Mouse (Mus musculus) adrenal gland, postnatal 0 days (tissue): ENCODE data around the gene Cd84. TPM values are rescaled to one million over a fixed set of nuclear protein-coding genes. Genes with fewer than 3 reads are reported as not detected.

Source experiments
- polyA plus RNA-seq: library from polyadenylated mRNA; unstranded; fragments of >200 nt; fragmentation: Nextera tagmentation; extraction: Ambion mirVana; gene quantifications from 2 replicates; pipeline ENCODE4 v1.2.1, GENCODE M21; 2015

The Cd84 gene
- 6.8 and 8.3 TPM in 2 replicates for polyA plus RNA-seq

GRCm38 (mm10) chr1:171839488-171839887 lies at the start of gene Cd84:
Gene Cd84, plus strand, starts transcription at chr1:171839697.

GRCm38 (mm10) chr1:171895364-171895763 lies 55.9 kb downstream of the Cd84 start, which contains the start of gene Gm10521:
Gene Gm10521, plus strand, starts transcription at chr1:171895664.

GRCm38 (mm10) chr1:171917305-171918039 lies 78.0 kb downstream of the Cd84 start, which contains the start of gene Slamf6:
Gene Slamf6, plus strand, starts transcription at chr1:171917515.

Other genes with a start within 250 kb of the Cd84 start
- gene Ly9, start 232.3 kb upstream of the Cd84 start, polyA plus RNA-seq: 0.41 and 0.77 TPM in 2 replicates
- 0.55 and 0.99 TPM in 2 replicates for gene Slamf7, start 186.7 kb upstream of the Cd84 start, polyA plus RNA-seq
- gene Cd48, start 157.7 kb upstream of the Cd84 start, polyA plus RNA-seq: 12.1 and 20.0 TPM in 2 replicates
- gene Slamf1, start 72.6 kb upstream of the Cd84 start, polyA plus RNA-seq: 0.16 and 0.21 TPM in 2 replicates
- gene Gm10521, start 56.0 kb downstream of the Cd84 start, polyA plus RNA-seq: 0.08 TPM in 1 of 2 replicates, not detected in the other
- gene Slamf6, start 77.8 kb downstream of the Cd84 start, polyA plus RNA-seq: 0.41 and 0.59 TPM in 2 replicates
- gene Vangl2, start 188.7 kb downstream of the Cd84 start, polyA plus RNA-seq: 5.4 and 8.0 TPM in 2 replicates
- not detected in 2 replicates for gene Nhlh1, start 217.9 kb downstream of the Cd84 start, polyA plus RNA-seq
- 85.7 and 124 TPM in 2 replicates for gene Copa, start 242.8 kb downstream of the Cd84 start, polyA plus RNA-seq
- gene Ncstn, start 243.1 kb downstream of the Cd84 start, polyA plus RNA-seq: 84.9 and 127 TPM in 2 replicates